Mouse (Mus musculus) neural tube, embryonic 11.5 days (tissue): ENCODE data around the gene Cxcl9. TPM values are rescaled to one million over a fixed set of nuclear protein-coding genes. Genes with fewer than 3 reads are reported as not detected.

Source experiments
- ATAC-seq: fragments of 200-750 bp; cut with Nextera tagmentation; 2 replicates; pipeline ENCODE4 v1.8.0; 2017; ENCODE audit warnings: moderate number of reproducible peaks, mild to moderate bottlenecking, moderate TSS enrichment, moderate library complexity; ENCODE audit not compliant: insufficient read depth, low FRiP score, low TSS enrichment
- DNase-seq: peaks from one replicate; pipeline ENCODE4 v3.0.0-alpha.2; 2015; ENCODE audit warnings: low spot score
- H3K27ac ChIP-seq: fragments of 300-500 bp; sonication (generic); 2 replicates; pipeline ENCODE4 v1.5.1; 2014; ENCODE audit warnings: low read depth, mild to moderate bottlenecking, low read length
- H3K27me3 ChIP-seq: fragments of 300-500 bp; sonication (generic); 2 replicates; pipeline ENCODE4 v1.6.1; 2014; ENCODE audit warnings: mild to moderate bottlenecking, low read length, mixed read lengths; ENCODE audit not compliant: control insufficient read depth, insufficient read depth
- H3K36me3 ChIP-seq: fragments of 300-500 bp; sonication (generic); 2 replicates; pipeline ENCODE4 v1.6.1; 2014; ENCODE audit warnings: mild to moderate bottlenecking, low read length, moderate library complexity, mixed read lengths; ENCODE audit not compliant: control insufficient read depth, insufficient read depth
- H3K4me1 ChIP-seq: fragments of 300-500 bp; sonication (generic); 2 replicates; pipeline ENCODE4 v1.6.1; 2014; ENCODE audit warnings: low read length, mixed read lengths; ENCODE audit not compliant: control insufficient read depth, insufficient read depth
- H3K4me2 ChIP-seq: fragments of 300-500 bp; sonication (generic); 2 replicates; pipeline ENCODE4 v1.6.1; 2014; ENCODE audit warnings: low read depth, mild to moderate bottlenecking, moderate library complexity
- H3K4me3 ChIP-seq: fragments of 300-500 bp; sonication (generic); 2 replicates; pipeline ENCODE4 v1.5.1; 2014; ENCODE audit warnings: low read depth, low read length
- H3K9ac ChIP-seq: fragments of 300-500 bp; sonication (generic); 2 replicates; pipeline ENCODE4 v1.6.1; 2014; ENCODE audit warnings: mild to moderate bottlenecking, low read length
- H3K9me3 ChIP-seq: fragments of 300-500 bp; sonication (generic); 2 replicates; pipeline ENCODE4 v1.6.1; 2016; ENCODE audit warnings: low read length; ENCODE audit not compliant: control insufficient read depth
- WGBS: fragments of 180-500 bp; shearing (Covaris S2); extraction: QIAGEN DNeasy Blood & Tissue Kit; methylation state at CpG from one replicate; pipeline ENCODE4 v1.1.7; 2014; 5-methylcytosine and 5-hydroxymethylcytosine counted together
- polyA plus RNA-seq: library from polyadenylated mRNA; unstranded; fragments of >200 nt; fragmentation: Nextera tagmentation; extraction: Ambion mirVana; gene quantifications from 2 replicates; pipeline ENCODE4 v1.2.1, GENCODE M21; 2014

Cxcl9 gene
- not detected in 2 replicates for polyA plus RNA-seq

GRCm38 (mm10) chr5:92327929-92328328 lies at the start of gene Cxcl9:
Gene Cxcl9, minus strand, starts transcription at chr5:92328079.
- no peaks in the 10 kb centered on the region for H3K27me3 ChIP-seq
- no peak for ATAC-seq
- H3K4me1 ChIP-seq, result no peaks in the 10 kb centered on the region
- H3K27ac ChIP-seq, result no peak within 1 kb of the TSS
- H3K4me3 ChIP-seq, result no peak within 1 kb of the TSS
- no peaks in the 10 kb centered on the region for H3K36me3 ChIP-seq
- H3K9me3 ChIP-seq, result no peaks in the 10 kb centered on the region
- WGBS, result 89% methylated on average over 7 of the region's 7 CpGs
- no peak for DNase-seq
- H3K9ac ChIP-seq, result no peak within 1 kb of the TSS
- no peak within 1 kb of the TSS for H3K4me2 ChIP-seq

GRCm38 (mm10) chr5:92376795-92377405 lies 49.0 kb upstream of the Cxcl9 start:
- Histone ChIP-seq H3K27ac (no peak overlapping the region), H3K9ac (no peak overlapping the region), H3K27me3 (no peaks in the 10 kb centered on the region), H3K4me2 (no peak overlapping the region), H3K36me3 (no peaks in the 10 kb centered on the region), H3K4me1 (no peaks in the 10 kb centered on the region), H3K9me3 (no peaks in the 10 kb centered on the region), H3K4me3 (no peak overlapping the region)
- 61% methylated on average over 13 of the region's 13 CpGs for WGBS
- ATAC-seq (no peak), DNase-seq (no peak)

- no peaks in the 10 kb centered on the region for H3K27me3 ChIP-seq
- no peak overlapping the region for H3K9ac ChIP-seq
- no peak overlapping the region for H3K4me3 ChIP-seq
- H3K36me3 ChIP-seq, result no peaks in the 10 kb centered on the region
- ATAC-seq (no peak), DNase-seq (no peak)
- 83% methylated on average over 17 of the region's 17 CpGs for WGBS
- H3K9me3 ChIP-seq, result no peaks in the 10 kb centered on the region
- no peaks in the 10 kb centered on the region for H3K4me1 ChIP-seq
- no peak overlapping the region for H3K4me2 ChIP-seq
- no peak overlapping the region for H3K27ac ChIP-seq
These were observed 47.5 kb upstream of the Cxcl9 start for GRCm38 (mm10) chr5:92375368-92375767.

- H3K27me3 ChIP-seq, result no peaks in the 10 kb centered on the region
- no peaks in the 10 kb centered on the region for H3K36me3 ChIP-seq
- no peak overlapping the region for H3K4me2 ChIP-seq
- 64% methylated on average over 6 of the region's 6 CpGs for WGBS
- DNase-seq (no peak), ATAC-seq (no peak)
- H3K27ac ChIP-seq, result no peak overlapping the region
- H3K4me3 ChIP-seq, result no peak overlapping the region
- H3K9ac ChIP-seq, result no peak overlapping the region
- no peaks in the 10 kb centered on the region for H3K4me1 ChIP-seq
- no peaks in the 10 kb centered on the region for H3K9me3 ChIP-seq
These were observed 46.9 kb upstream of the Cxcl9 start for GRCm38 (mm10) chr5:92374721-92375142.

- Histone ChIP-seq H3K27ac (no peak overlapping the region), H3K4me1 (no peaks in the 10 kb centered on the region), H3K9me3 (no peaks in the 10 kb centered on the region), H3K4me3 (no peak overlapping the region), H3K36me3 (no peaks in the 10 kb centered on the region), H3K4me2 (no peak overlapping the region), H3K27me3 (no peaks in the 10 kb centered on the region), H3K9ac (no peak overlapping the region)
- DNase-seq, result no peak
- WGBS, result 66% methylated on average over 2 of the region's 2 CpGs
- no peak for ATAC-seq
These were observed 44.7 kb upstream of the Cxcl9 start for GRCm38 (mm10) chr5:92372605-92373004.

- DNase-seq (no peak), ATAC-seq (no peak)
- 75% methylated on average over 14 of the region's 14 CpGs for WGBS
- Histone ChIP-seq H3K27ac (no peak overlapping the region), H3K4me1 (no peaks in the 10 kb centered on the region), H3K4me2 (no peak overlapping the region), H3K9me3 (no peaks in the 10 kb centered on the region), H3K36me3 (no peaks in the 10 kb centered on the region), H3K27me3 (no peaks in the 10 kb centered on the region), H3K9ac (no peak overlapping the region), H3K4me3 (no peak overlapping the region)
These were observed 43.6 kb upstream of the Cxcl9 start for GRCm38 (mm10) chr5:92371361-92371976.

- H3K4me1 ChIP-seq, result no peaks in the 10 kb centered on the region
- H3K9ac ChIP-seq, result no peak overlapping the region
- H3K4me3 ChIP-seq, result no peak overlapping the region
- 79% methylated on average over 6 of the region's 6 CpGs for WGBS
- no peak overlapping the region for H3K27ac ChIP-seq
- DNase-seq (no peak), ATAC-seq (no peak)
- no peaks in the 10 kb centered on the region for H3K36me3 ChIP-seq
- H3K27me3 ChIP-seq, result no peaks in the 10 kb centered on the region
- H3K4me2 ChIP-seq, result no peak overlapping the region
- no peaks in the 10 kb centered on the region for H3K9me3 ChIP-seq
These were observed 43.0 kb upstream of the Cxcl9 start for GRCm38 (mm10) chr5:92370891-92371290.

GRCm38 (mm10) chr5:92370392-92370791 lies 42.5 kb upstream of the Cxcl9 start:
- 84% methylated on average over 6 of the region's 6 CpGs for WGBS
- ATAC-seq (no peak), DNase-seq (no peak)
- Histone ChIP-seq H3K9me3 (no peaks in the 10 kb centered on the region), H3K4me1 (no peaks in the 10 kb centered on the region), H3K27me3 (no peaks in the 10 kb centered on the region), H3K27ac (no peak overlapping the region), H3K4me2 (no peak overlapping the region), H3K4me3 (no peak overlapping the region), H3K9ac (no peak overlapping the region), H3K36me3 (no peaks in the 10 kb centered on the region)
